Mouse (Mus musculus) heart, postnatal 0 days (tissue): ENCODE results near the gene Ints4. TPM values are rescaled to one million over a fixed set of nuclear protein-coding genes. Genes with fewer than 3 reads are reported as not detected.
"Not testable (repeated sequence)": the region's sequence is repeated elsewhere in the genome, so short reads cannot be mapped to it uniquely, and the experiment has no call there.

Experiments
- ATAC-seq: fragments of 200-750 bp; cut with Nextera tagmentation; 2 replicates; pipeline ENCODE4 v1.8.0; 2017; ENCODE audit warnings: low read depth, moderate number of reproducible peaks, moderate library complexity; ENCODE audit not compliant: insufficient read depth
- DNase-seq: peaks from one replicate; pipeline ENCODE4 v3.0.0-alpha.2; 2016; ENCODE audit warnings: low spot score
- H3K27ac ChIP-seq: fragments of 300-500 bp; sonication (generic); 2 replicates; pipeline ENCODE4 v1.5.1; 2014; ENCODE audit warnings: low read depth, mild to moderate bottlenecking
- H3K27me3 ChIP-seq: fragments of 300-500 bp; sonication (generic); 2 replicates; pipeline ENCODE4 v1.6.1; 2014; ENCODE audit warnings: low read length, mixed read lengths; ENCODE audit not compliant: control insufficient read depth, insufficient read depth
- H3K36me3 ChIP-seq: fragments of 300-500 bp; sonication (generic); replicated peaks from 2 replicates; pipeline ENCODE4 v1.6.1; 2014; ENCODE audit warnings: low read length, mixed read lengths; ENCODE audit not compliant: control insufficient read depth, insufficient read depth
- H3K4me1 ChIP-seq: fragments of 300-500 bp; sonication (generic); 2 replicates; pipeline ENCODE4 v1.6.1; 2014; ENCODE audit warnings: antibody characterized with exemption; ENCODE audit not compliant: control insufficient read depth, insufficient read depth
- H3K4me2 ChIP-seq: fragments of 300-500 bp; sonication (generic); 2 replicates; pipeline ENCODE4 v1.6.1; 2014; ENCODE audit warnings: low read depth, mild to moderate bottlenecking, low read length, moderate library complexity
- H3K4me3 ChIP-seq: fragments of 300-500 bp; sonication (generic); 2 replicates; pipeline ENCODE4 v1.5.1; 2014; ENCODE audit warnings: low read depth, low read length
- H3K9ac ChIP-seq: fragments of 300-500 bp; sonication (generic); replicated peaks from 2 replicates; pipeline ENCODE4 v1.6.1; 2014; ENCODE audit warnings: low read depth, low read length, mixed read lengths
- H3K9me3 ChIP-seq: fragments of 300-500 bp; sonication (generic); replicated peaks from 2 replicates; pipeline ENCODE4 v1.6.1; 2016; ENCODE audit warnings: low read length; ENCODE audit not compliant: control insufficient read depth
- CTCF ChIP-seq: IDR thresholded peaks from 2 replicates; pipeline ENCODE4 v1.5.1; 2016; ENCODE audit warnings: antibody characterized with exemption, control low read depth, low read depth
- EP300 ChIP-seq: IDR thresholded peaks from 2 replicates; pipeline ENCODE4 v1.6.1; 2016; ENCODE audit warnings: antibody characterized with exemption, low read depth
- WGBS: fragments of 180-500 bp; shearing (Covaris S2); extraction: QIAGEN DNeasy Blood & Tissue Kit; methylation state at CpG from one replicate; pipeline ENCODE4 v1.1.7; 2014; 5-methylcytosine and 5-hydroxymethylcytosine counted together
- polyA plus RNA-seq: library from polyadenylated mRNA; unstranded; fragments of >200 nt; fragmentation: Nextera tagmentation; extraction: Ambion mirVana; gene quantifications from 2 replicates; pipeline ENCODE4 v1.2.1, GENCODE M21; 2015
- total RNA-seq: library from RNA; depleted of rRNA; stranded (reverse); fragments of >200 nt; gene quantifications from 2 replicates; pipeline ENCODE4 v1.2.3, GENCODE M21; 2014; ENCODE audit warnings: low replicate concordance; rRNA removed

Gene Ints4
- total RNA-seq (29.8 and 35.4 TPM in 2 replicates), polyA plus RNA-seq (28.1 and 28.2 TPM in 2 replicates)

DNA sequence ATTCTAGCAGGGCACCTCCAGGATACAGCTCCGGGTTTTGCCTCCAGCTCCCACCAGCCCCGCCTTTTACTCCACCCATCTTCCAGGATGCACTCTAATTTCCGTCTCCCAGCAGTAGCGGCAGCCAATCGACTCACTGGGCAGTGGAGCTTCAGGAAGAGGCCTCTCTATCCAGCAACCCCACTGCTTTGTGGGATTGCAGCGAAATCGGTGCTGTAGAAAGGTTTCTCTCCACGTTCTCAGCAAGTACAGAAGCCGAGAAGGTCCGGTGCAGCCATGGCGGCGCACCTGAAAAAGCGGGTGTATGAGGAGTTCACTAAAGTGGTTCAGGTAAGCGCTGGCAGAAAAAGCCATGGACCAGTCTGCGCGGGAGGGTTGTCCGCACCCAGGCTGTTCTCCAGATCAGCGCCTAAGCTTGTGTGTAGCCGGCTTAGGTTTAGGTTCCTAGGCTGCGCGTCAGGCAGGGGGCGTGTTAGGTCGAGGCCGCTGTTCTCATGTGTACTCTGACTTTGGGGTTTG lies at the start of gene Ints4:
Ints4 (plus strand) TSS at position 136 of the 519 bp plus-strand sequence.
- DNase-seq (peak; percentile 99), ATAC-seq (peak; percentile 100)
- TF ChIP-seq EP300 (peak; percentile 65), CTCF (peak; percentile 44)
- Histone ChIP-seq H3K27ac (peak within 1 kb of the TSS; percentile 79), H3K9me3 (no peaks in the 10 kb centered on the region), H3K36me3 (peaks cover 14% of the 10 kb centered on the region), H3K4me2 (peak within 1 kb of the TSS; percentile 75), H3K4me3 (peak within 1 kb of the TSS; percentile 76), H3K4me1 (peaks cover 9% of the 10 kb centered on the region), H3K27me3 (no peaks in the 10 kb centered on the region), H3K9ac (peak within 1 kb of the TSS; percentile 53)
- under 1% methylated on average over 24 of the region's 24 CpGs for WGBS

DNA sequence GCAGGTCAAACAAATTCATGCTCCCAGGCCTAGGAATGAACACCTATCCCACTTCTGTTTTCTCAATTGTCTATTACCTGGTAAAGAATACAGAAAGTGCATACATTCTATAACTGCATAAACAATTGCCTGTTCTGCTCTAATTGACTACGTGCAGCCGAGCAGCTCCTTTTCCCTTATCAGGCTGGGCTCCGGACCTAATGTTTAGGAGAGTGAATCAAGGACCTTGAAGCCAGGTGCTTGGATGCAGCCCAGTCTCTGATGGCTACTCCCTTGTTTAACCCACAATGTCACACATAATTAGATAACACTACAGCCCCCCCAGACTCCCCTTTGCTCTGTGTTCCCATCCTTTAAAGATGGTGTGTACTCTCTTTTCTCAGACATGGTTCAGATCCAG lies 47.2 kb upstream of the Ints4 start:
- 36% methylated on average over 3 of the region's 3 CpGs for WGBS
- not testable (repeated sequence) for H3K4me3 ChIP-seq, H3K27me3 ChIP-seq, H3K9me3 ChIP-seq, DNase-seq, H3K36me3 ChIP-seq, H3K4me1 ChIP-seq, H3K27ac ChIP-seq, ATAC-seq, H3K9ac ChIP-seq, H3K4me2 ChIP-seq

DNA sequence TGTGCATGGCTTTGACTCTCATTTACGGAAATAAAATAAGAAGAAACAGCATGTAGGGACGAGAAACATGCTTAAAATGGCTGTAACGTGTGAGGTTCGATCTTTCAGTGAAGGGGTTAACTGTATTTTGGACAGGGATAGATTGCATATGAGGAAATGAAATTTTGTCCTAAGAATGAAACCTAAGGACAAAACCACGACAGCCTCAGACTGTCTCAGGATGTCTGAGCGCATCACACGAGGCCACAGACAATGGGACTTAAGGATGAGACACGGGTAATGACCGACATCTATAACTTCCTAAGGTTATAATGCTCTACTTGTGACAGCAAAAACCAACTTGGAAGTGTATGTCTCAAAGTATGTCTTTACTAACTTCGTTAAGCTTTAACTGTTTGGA lies 46.2 kb upstream of the Ints4 start:
- TF ChIP-seq CTCF (no peak), EP300 (no peak)
- no peak for ATAC-seq
- 76% methylated on average over 10 of the region's 10 CpGs for WGBS

DNA sequence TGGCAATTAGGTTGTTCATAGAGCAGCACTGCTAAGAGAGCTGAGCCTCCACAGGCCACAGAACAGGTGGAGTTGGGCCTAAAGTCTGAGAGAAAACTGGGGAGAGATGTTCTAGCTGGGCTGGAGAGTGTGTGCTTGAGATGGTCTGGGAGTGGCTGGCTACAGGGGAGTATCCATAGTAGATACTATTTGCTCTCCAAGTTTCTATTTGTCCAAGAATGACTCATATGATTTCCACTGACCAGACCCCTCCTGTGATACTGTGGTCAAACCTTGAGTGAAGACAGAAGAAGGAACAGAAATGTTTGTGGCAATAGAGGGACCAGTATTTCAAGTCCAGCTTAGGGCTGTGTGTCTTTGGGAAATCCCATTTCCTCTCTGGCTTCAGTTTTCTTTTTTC lies 41.8 kb upstream of the Ints4 start:
- no peak overlapping the region for H3K9ac ChIP-seq
- H3K27ac ChIP-seq: no peak overlapping the region
- no peak overlapping the region for H3K4me3 ChIP-seq
- 0 out of 2 replicates have a peak, but pooled peaks cover 6% of the 10 kb centered on the region for H3K9me3 ChIP-seq
- no peak for DNase-seq
- no peak for ATAC-seq
- no peaks in the 10 kb centered on the region for H3K27me3 ChIP-seq
- H3K4me2 ChIP-seq: no peak overlapping the region
- H3K36me3 ChIP-seq: no peaks in the 10 kb centered on the region
- no peaks in the 10 kb centered on the region for H3K4me1 ChIP-seq
- no peak for TF ChIP-seq EP300
- no peak for TF ChIP-seq CTCF

More for the DNA sequence above, 46.2 kb upstream of the Ints4 start:
- DNase-seq: no peak
- Histone ChIP-seq H3K4me1 (no peaks in the 10 kb centered on the region), H3K36me3 (no peaks in the 10 kb centered on the region), H3K4me2 (no peak overlapping the region), H3K4me3 (no peak overlapping the region), H3K9ac (no peak overlapping the region), H3K9me3 (no peaks in the 10 kb centered on the region), H3K27me3 (no peaks in the 10 kb centered on the region), H3K27ac (no peak overlapping the region)

DNA sequence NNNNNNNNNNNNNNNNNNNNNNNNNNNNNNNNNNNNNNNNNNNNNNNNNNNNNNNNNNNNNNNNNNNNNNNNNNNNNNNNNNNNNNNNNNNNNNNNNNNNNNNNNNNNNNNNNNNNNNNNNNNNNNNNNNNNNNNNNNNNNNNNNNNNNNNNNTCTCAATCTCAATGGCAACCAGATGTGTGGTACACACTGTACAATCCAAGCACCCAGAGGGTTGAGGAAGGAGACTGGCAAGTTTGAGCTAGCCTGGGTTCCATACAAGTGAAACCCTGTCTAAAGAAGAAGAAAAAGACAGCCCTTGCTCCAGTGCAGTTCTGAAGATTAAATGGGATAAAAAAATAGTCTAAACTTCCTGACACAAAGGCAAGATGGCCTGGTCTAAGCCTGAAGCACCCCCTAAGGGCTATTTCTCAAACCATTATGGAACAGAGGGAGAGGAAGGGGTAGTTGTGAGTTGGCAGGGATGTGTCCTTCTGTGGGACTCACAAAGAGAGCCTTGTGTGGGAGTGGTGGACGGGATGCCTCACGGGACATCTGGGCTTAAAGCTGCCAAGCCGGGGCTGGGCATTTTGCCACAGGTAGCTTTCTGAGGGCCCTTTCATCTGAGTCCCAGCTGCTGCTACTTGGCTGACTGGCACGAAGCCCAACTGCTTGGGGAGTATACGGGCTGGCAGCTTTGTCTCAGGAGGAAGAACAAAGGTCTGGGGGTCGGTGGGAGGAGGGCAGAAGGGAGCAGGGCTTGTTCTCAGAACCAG lies 34.4 kb upstream of the Ints4 start:
- 3% methylated on average over 6 of the region's 6 CpGs for WGBS
- TF ChIP-seq CTCF: no peak
- no peak for TF ChIP-seq EP300
- Histone ChIP-seq H3K36me3 (no peaks in the 10 kb centered on the region), H3K4me3 (no peak overlapping the region), H3K4me1 (peaks cover 15% of the 10 kb centered on the region), H3K9ac (no peak overlapping the region), H3K27me3 (no peaks in the 10 kb centered on the region), H3K9me3 (0 out of 2 replicates have a peak, but pooled peaks cover 1% of the 10 kb centered on the region), H3K4me2 (no peak overlapping the region), H3K27ac (peak overlapping the region; percentile 69)
- DNase-seq (peak; percentile 89), ATAC-seq (peak; percentile 90)
